Mouse (Mus musculus) c-Kit-positive CD71-positive TER-119-positive erythroid progenitor cells, embryonic 14.5 days (primary cell): ENCODE results near the gene Fbxl14.
"Not testable (repeated sequence)": the region's sequence is repeated elsewhere in the genome, so short reads cannot be mapped to it uniquely, and the experiment has no call there.

Source experiments
- DNase-seq: peaks from one replicate; pipeline ENCODE4 v3.0.0-alpha.2; 2013; ENCODE audit warnings: low spot score

Fbxl14 gene

GRCm38 (mm10) chr6:119470777-119471176, 8.7 kb upstream of the Fbxl14 start:
- no peak for DNase-seq

GRCm38 (mm10) chr6:119472135-119472534, 7.3 kb upstream of the Fbxl14 start:
- no peak for DNase-seq

GRCm38 (mm10) chr6:119472705-119473104, 6.8 kb upstream of the Fbxl14 start:
- DNase-seq, result no peak

- no peak for DNase-seq
These were observed 6.0 kb upstream of the Fbxl14 start for GRCm38 (mm10) chr6:119473446-119473845.

GRCm38 (mm10) chr6:119473992-119474391, 5.5 kb upstream of the Fbxl14 start:
- DNase-seq, result no peak

GRCm38 (mm10) chr6:119475988-119476387, 3.5 kb upstream of the Fbxl14 start:
- no peak for DNase-seq

GRCm38 (mm10) chr6:119477686-119478310, 1.7 kb upstream of the Fbxl14 start:
- DNase-seq, result no peak

GRCm38 (mm10) chr6:119478560-119479342, 717 bp upstream of the Fbxl14 start:
- peak; percentile 73 for DNase-seq

GRCm38 (mm10) chr6:119479876-119480705, 623 bp downstream of the Fbxl14 start:
- DNase-seq, result peak; percentile 55

GRCm38 (mm10) chr6:119480706-119481331, 1.4 kb downstream of the Fbxl14 start:
- DNase-seq, result no peak

- not testable (repeated sequence) for DNase-seq
These were observed 2.4 kb downstream of the Fbxl14 start for GRCm38 (mm10) chr6:119481741-119482390.

GRCm38 (mm10) chr6:119482958-119483600, 3.6 kb downstream of the Fbxl14 start:
- DNase-seq, result no peak

GRCm38 (mm10) chr6:119485486-119485885, 6.0 kb downstream of the Fbxl14 start:
- no peak for DNase-seq

GRCm38 (mm10) chr6:119486381-119487084, 7.1 kb downstream of the Fbxl14 start:
- no peak for DNase-seq

- no peak for DNase-seq
These were observed 7.6 kb downstream of the Fbxl14 start for GRCm38 (mm10) chr6:119487085-119487458.

GRCm38 (mm10) chr6:119487619-119488018, 8.2 kb downstream of the Fbxl14 start:
- no peak for DNase-seq

- no peak for DNase-seq
These were observed 10.3 kb downstream of the Fbxl14 start for GRCm38 (mm10) chr6:119489765-119490164.

- DNase-seq, result no peak
These were observed 11.1 kb downstream of the Fbxl14 start for GRCm38 (mm10) chr6:119490549-119490948.

- DNase-seq, result no peak
These were observed 11.5 kb downstream of the Fbxl14 start for GRCm38 (mm10) chr6:119491006-119491405.

GRCm38 (mm10) chr6:119491997-119492629, 12.6 kb downstream of the Fbxl14 start:
- DNase-seq, result no peak
